Mouse (Mus musculus): ENCODE results near the gene Suz12.
A peak's percentile ranks its signal among the peaks of the same experiment; 100 is the strongest.

Gene Suz12

DNA sequence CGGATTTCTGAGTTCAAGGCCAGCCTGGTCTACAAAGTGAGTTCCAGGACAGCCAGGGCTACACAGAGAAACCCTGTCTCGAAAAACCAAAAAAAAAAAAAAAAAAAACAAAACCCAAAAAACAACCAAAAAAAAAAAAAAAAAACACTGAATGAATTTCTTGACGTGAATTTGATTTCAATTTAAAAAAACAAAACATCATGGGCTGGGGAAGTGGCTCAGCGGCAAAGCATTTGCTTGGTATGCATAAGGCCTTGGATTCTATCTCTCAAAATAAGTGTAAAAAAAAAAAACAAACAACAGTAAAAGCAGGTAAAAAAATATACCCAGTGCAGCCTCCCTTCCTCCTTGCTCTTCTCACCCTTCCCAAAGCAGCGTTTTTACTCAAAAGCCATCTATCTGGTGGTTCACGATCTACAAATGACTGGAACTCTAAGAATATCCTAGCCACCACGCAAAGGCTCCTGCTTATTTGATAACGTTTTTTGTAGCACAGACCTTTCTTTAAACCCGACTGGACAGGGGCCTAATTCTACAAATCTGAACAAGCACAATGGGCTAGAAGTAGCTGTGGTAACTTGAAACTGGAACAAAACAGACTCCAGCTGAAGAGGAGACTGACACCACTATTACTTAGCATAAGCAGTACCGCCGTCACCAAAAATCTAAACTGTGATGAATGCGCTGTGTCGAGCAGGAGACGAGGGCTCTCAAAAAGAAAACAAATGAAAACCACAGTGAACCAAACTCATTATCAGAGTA lies 85.1 kb downstream of the Suz12 start:
- no peak for DNase-seq

DNA sequence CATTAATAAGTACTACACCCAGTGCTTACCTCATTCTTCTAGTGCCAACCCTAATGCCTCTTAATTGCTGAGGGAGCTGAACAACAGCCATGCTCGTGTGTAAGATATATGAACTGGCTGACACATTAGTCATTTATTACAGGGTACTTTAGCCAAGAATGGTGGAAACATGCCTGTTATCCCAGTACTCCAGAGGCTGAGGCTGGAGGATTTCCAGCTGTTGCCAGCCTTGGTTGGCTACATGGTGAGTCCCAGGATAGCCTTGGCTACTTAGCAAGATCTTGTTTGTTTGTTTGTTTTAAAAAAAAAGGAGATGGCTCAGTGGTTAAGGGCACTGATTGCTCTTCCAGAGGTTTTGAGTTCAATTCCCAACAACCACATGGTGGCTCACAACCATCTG lies 85.9 kb downstream of the Suz12 start:
- DNase-seq, result no peak

DNA sequence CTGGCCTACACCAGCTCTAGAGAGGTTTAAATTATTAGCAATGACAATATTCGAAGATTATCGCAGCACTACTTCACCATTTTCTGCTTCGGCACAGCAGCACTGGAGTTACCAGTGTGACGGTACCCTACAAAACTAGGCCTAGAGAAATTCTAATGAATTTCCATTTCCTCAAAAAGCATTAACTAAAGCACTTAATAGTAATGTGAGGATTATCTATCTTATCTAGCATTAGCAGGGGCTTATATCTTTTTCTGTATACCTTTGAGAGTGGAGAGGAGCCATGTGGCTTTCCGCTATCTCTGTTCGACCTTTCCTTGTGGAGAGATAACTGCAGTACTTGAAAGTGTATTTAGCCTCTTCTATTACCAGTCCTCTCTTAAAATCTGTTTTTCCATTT lies 86.8 kb downstream of the Suz12 start:
- DNase-seq, result no peak

DNA sequence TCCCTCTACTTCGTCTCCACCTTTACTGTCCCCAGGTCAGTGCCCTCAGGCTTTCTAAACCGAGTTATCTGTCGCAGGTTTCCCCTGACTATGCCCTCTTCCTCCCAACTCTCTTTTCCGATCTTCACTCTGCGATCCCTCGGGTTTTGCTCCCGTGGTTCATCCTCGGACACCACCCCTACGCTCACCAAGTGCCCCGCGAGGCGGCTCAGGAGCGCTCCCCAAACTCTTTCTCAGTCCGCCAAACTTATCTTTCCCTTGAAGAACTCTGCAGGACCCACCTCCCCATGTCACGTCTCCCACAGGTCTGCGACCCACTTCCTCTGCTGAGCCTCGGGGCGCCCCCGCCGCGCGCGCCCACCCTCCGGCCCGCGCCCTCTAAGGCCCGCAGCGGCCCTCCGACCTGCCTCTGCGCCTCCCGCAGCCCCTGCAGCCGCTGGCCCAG lies 87.5 kb downstream of the Suz12 start:
- DNase-seq, result no peak

DNA sequence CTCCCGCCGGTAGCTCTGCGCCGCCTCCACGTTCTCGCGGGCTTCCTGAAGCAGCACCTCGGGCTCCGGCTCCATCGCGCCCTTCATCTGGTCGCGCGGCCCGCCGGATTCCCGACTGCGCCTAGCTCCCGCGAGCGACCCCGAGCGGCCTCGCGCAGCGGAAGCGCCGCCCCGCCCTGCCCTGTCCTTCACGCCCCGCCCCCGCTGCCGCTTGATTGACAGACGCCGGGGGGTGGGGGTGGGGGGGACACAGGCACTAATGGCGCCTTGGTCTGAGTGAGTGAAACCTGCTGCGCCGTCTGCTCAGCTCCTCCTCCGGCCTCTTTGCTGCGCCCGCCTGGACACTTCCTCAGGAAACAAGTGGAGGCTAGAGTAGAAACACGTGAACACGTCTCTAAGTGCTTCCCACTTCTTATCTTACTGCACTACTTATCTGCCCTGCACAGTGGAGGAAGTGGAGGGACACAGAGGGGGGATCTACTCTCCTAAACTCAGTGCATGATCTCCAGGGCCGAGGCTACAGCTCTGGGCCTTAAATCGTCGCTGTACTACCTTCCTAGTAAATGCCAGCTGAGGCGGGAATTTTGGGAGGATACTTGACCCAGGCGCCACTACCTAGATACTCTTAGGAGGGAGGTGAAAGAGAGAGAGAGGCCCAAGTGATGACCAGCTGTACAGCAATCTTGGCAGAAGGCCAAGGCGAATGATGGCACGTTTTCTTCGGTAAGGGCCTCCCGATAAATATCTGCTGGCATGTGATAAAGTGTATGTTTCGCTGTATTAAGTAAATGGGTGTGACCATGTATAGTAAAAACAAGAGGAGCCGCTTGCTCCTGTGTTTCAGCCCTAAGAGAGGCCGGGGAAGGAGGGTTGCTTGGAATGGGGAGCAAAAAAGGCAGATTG lies 88.2 kb downstream of the Suz12 start, which contains the start of gene Crlf3:
TSS of gene Crlf3 (minus strand) at position 166 of the 903 bp plus-strand sequence.
- peak; percentile 94 for DNase-seq

DNA sequence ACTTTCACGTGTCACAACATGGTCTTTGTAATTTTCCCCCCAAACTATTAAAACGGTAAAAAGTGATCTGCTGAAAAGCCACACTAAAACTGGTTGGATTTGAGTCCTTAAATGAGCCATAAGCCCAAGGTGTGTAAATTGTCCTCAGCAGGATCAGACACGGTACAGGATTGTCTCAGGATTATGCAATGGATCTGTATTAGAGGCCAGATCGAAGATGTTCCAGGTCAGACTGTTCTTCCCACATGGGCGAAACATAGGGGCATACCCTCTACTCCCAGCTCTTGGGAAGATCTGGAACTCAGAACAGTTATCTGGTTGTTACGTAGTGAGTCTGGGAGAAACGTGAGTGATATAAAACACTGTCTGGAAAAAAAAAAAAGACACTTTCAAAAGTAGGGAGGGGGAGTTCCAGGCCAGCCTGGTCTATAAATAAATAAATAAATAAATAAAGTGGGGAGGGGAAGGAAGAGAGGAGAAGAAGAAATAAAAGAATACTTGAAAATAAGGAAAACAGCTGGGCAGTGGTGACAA lies 88.9 kb downstream of the Suz12 start:
- no peak for DNase-seq

Data from kidney, adult 9 months (tissue).